Mouse (Mus musculus): ENCODE measurements around the gene Egfr. TPM values are rescaled to one million over a fixed set of nuclear protein-coding genes. Genes with fewer than 3 reads are reported as not detected.

Gene Egfr
- polyA plus RNA-seq, 1 experiment from 2014 or later: 0.22 TPM

DNA sequence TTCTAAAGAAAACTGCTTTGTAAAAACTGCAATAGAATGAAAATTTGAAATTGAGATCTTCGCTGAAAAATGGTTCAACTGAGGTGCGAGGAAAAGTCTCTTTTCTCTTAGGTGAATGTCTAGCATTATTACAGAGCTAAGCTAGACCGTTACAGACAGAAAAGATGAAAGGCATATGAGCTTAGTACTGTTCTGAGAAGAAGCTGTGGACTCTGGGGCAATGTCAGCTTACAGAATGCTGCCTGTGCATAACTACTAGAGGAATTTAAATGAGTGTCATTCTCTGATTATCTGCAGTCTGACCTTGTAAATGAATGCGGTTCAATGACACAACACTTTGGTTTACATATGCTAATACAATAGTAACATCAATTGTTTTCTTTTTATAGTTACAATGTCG, 163.8 kb downstream of the Egfr start:
- no peaks in the 10 kb centered on the region for H3K79me2 ChIP-seq (ENCODE audit: inconsistent target)
- no peaks in the 10 kb centered on the region for H3K36me3 ChIP-seq (ENCODE audit: inconsistent target)
- WGBS (ENCODE audit: missing documents): 89% methylated on average over 5 of the region's 5 CpGs
- no peak overlapping the region for H3K4me3 ChIP-seq (ENCODE audit: inconsistent target)
- H3K27ac ChIP-seq: no peak overlapping the region

GRCm38 (mm10) chr11:16917512-16917911, 165.5 kb downstream of the Egfr start:
- Histone ChIP-seq H3K27ac (no peak overlapping the region), H3K36me3 (ENCODE audit: inconsistent target) (no peaks in the 10 kb centered on the region), H3K4me3 (ENCODE audit: inconsistent target) (no peak overlapping the region), H3K79me2 (ENCODE audit: inconsistent target) (no peaks in the 10 kb centered on the region)
- WGBS (ENCODE audit: missing documents): 80% methylated on average over 2 of the region's 2 CpGs

DNA sequence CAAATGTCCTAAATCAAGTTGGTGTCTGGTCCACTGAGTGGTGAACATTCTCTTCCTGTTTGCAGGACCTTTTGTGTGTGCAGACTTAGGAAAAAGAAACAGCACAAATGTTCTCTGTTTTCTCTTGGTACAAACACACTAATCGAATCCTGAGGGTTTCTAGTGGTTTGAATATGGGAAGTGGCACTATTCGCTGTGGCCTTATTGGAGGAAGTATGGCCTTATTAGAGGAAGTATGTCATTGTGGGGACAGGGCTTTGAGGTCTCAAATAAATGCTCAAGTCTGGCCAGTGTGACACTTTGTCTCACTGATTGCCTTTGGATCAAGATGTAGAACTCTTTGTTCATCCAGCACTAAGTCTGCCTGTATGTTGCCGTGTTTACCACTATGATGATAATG, 180.2 kb downstream of the Egfr start:
- Histone ChIP-seq H3K36me3 (ENCODE audit: inconsistent target) (no peaks in the 10 kb centered on the region), H3K79me2 (ENCODE audit: inconsistent target) (no peaks in the 10 kb centered on the region), H3K4me3 (ENCODE audit: inconsistent target) (no peak overlapping the region), H3K27ac (no peak overlapping the region)
- 28% methylated on average over 3 of the region's 3 CpGs for WGBS (ENCODE audit: missing documents)

DNA sequence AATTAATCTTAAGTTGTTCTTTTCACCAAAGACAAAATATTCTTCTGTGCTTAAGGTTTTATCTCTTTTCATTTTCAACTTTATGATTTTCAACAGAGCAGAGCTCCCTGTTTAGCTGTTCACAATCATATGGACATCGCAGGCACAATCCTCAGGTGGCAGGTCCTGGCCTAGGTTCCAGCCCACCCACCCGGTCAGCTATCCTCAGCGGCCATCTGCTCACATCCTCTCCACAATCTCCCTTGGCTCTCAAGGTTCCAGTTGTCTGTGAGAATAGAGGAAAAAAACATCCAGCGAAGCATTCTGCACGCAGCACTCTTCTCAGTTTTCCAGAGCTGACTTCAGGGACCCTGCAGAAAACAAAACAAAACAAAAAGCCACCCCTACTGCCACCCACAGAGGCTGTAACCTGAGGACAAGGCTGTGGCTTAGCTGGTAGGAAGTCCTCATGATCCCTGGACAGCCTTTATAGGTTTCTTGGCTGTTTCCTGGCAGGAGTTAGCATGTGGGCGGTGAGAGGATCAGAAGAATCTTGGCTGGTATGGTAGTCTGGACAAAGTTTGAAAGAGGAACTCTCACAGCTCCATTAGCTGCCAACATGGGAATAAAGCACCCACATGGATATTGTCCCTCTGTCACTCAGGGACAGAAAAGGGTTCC, 183.7 kb downstream of the Egfr start:
- no peak overlapping the region for H3K27ac ChIP-seq
- H3K79me2 ChIP-seq (ENCODE audit: inconsistent target): no peaks in the 10 kb centered on the region
- H3K36me3 ChIP-seq (ENCODE audit: inconsistent target): no peaks in the 10 kb centered on the region
- WGBS (ENCODE audit: missing documents): 98% methylated on average over 6 of the region's 6 CpGs
- H3K4me3 ChIP-seq (ENCODE audit: inconsistent target): no peak overlapping the region

GRCm38 (mm10) chr11:16941103-16941793, 189.2 kb downstream of the Egfr start:
- H3K36me3 ChIP-seq (ENCODE audit: inconsistent target): no peaks in the 10 kb centered on the region
- H3K79me2 ChIP-seq (ENCODE audit: inconsistent target): no peaks in the 10 kb centered on the region
- H3K27ac ChIP-seq: no peak overlapping the region
- H3K4me3 ChIP-seq (ENCODE audit: inconsistent target): no peak overlapping the region
- WGBS (ENCODE audit: missing documents): 90% methylated on average over 4 of the region's 4 CpGs

DNA sequence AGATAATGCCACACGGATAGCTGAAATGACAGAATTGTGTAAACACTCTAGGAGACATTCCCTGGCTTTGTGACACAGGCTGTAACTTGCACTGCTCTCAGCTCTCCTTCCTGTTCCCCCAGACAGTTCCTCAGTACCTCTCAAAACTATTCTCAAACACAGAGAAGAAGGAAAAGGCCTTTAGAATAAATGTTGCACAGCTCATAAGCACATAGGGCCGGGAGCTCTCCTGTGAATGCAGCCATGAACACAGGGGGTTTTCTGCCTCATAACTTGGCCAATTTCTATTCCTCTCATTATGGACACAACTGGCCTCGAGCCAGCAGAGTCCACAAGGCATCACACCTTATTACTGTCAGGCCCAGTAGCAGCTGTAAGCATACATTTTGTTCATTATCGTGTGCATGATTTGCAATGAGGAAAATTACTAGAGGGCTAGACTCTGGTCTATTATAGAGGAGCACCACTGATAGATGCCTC, 190.0 kb downstream of the Egfr start:
- Histone ChIP-seq H3K27ac (no peak overlapping the region), H3K4me3 (ENCODE audit: inconsistent target) (no peak overlapping the region), H3K79me2 (ENCODE audit: inconsistent target) (no peaks in the 10 kb centered on the region), H3K36me3 (ENCODE audit: inconsistent target) (no peaks in the 10 kb centered on the region)
- WGBS (ENCODE audit: missing documents): 89% methylated on average over 4 of the region's 4 CpGs

- no peak overlapping the region for H3K27ac ChIP-seq
- no peaks in the 10 kb centered on the region for H3K79me2 ChIP-seq (ENCODE audit: inconsistent target)
- H3K4me3 ChIP-seq (ENCODE audit: inconsistent target): no peak overlapping the region
- no peaks in the 10 kb centered on the region for H3K36me3 ChIP-seq (ENCODE audit: inconsistent target)
- 83% methylated on average over 4 of the region's 4 CpGs for WGBS (ENCODE audit: missing documents)
Measured at GRCm38 (mm10) chr11:16943016-16943415, 191.0 kb downstream of the Egfr start.

DNA sequence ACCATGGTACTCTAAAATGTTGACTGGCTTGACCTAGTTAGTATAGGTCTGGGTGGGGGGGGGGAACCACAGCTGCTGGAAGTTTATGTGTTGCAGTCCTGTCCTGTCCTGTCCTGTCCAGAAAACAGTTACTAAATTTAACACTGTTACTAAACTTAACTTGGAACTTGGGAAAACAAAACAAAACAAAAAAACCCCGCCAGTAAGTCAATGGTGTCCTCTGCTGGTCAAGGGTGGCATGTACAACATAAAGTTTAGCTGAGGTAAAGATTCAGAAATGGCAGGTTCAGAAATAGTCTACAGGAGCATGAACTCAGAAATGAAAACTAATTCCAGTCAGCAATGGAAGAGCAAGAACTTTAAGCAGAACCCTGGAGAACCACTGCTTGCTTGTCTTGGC, 196.8 kb downstream of the Egfr start:
- WGBS (ENCODE audit: missing documents): 20% methylated on average over 1 of the region's 1 CpGs
- H3K36me3 ChIP-seq (ENCODE audit: inconsistent target): no peaks in the 10 kb centered on the region
- no peak overlapping the region for H3K27ac ChIP-seq
- H3K79me2 ChIP-seq (ENCODE audit: inconsistent target): no peaks in the 10 kb centered on the region
- H3K4me3 ChIP-seq (ENCODE audit: inconsistent target): no peak overlapping the region

DNA sequence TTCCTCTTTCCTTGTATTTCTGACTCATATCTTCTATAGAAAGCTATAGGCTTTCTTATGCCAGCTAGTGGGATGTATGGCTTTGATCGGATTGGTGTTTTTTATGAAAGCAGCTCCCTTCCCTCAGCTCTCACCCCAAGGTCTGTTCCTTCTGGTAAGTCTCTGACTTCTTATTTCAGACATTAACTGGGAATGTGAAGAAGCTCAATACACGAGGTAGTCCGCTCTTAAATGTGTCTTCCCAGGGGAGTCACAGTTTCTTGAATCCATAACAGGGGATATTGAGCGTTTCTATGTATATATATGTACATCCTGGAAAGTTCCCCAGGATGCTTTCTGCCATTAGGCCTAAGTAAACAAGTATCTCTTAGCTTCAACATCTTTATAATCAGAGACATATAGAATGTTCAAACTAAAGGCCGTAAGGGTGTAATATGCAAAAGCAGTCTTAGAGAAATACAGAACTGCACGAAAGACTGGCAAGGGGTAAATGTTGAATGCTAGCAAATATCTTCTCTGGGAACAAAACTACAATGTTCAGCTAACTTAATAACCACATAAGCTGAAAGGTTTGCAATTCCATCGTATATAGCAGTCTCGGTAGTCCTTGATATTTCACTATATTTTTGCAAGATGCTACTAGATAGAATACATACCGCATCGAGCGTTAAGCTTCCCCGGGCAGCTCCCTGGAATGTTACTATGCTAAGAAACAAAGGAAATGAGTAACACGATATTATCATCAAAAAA, 198.4 kb downstream of the Egfr start:
- 11% methylated on average over 12 of the region's 13 CpGs for WGBS (ENCODE audit: missing documents)
- H3K27ac ChIP-seq: peak overlapping the region; percentile 68

GRCm38 (mm10) chr11:16950976-16951760, 199.2 kb downstream of the Egfr start, which contains the start of gene Fbxo48:
Gene Fbxo48, plus strand, starts transcription at chr11:16951375.
- Histone ChIP-seq H3K27ac (peak within 1 kb of the TSS; percentile 70), H3K79me2 (ENCODE audit: inconsistent target) (no peaks in the 10 kb centered on the region), H3K36me3 (ENCODE audit: inconsistent target) (no peaks in the 10 kb centered on the region), H3K4me3 (ENCODE audit: inconsistent target) (peak within 1 kb of the TSS; percentile 81)
- under 1% methylated on average over 38 of the region's 38 CpGs for WGBS (ENCODE audit: missing documents)

More for the DNA sequence above, 198.4 kb downstream of the Egfr start:
- Histone ChIP-seq H3K36me3 (ENCODE audit: inconsistent target) (no peaks in the 10 kb centered on the region), H3K4me3 (ENCODE audit: inconsistent target) (peak overlapping the region; percentile 81), H3K79me2 (ENCODE audit: inconsistent target) (no peaks in the 10 kb centered on the region)

- peak overlapping the region; percentile 70 for H3K27ac ChIP-seq
- peak overlapping the region; percentile 81 for H3K4me3 ChIP-seq (ENCODE audit: inconsistent target)
- no peaks in the 10 kb centered on the region for H3K36me3 ChIP-seq (ENCODE audit: inconsistent target)
- WGBS (ENCODE audit: missing documents): 2% methylated on average over 9 of the region's 9 CpGs
- no peaks in the 10 kb centered on the region for H3K79me2 ChIP-seq (ENCODE audit: inconsistent target)
Measured at GRCm38 (mm10) chr11:16951761-16952010, 199.7 kb downstream of the Egfr start.

DNA sequence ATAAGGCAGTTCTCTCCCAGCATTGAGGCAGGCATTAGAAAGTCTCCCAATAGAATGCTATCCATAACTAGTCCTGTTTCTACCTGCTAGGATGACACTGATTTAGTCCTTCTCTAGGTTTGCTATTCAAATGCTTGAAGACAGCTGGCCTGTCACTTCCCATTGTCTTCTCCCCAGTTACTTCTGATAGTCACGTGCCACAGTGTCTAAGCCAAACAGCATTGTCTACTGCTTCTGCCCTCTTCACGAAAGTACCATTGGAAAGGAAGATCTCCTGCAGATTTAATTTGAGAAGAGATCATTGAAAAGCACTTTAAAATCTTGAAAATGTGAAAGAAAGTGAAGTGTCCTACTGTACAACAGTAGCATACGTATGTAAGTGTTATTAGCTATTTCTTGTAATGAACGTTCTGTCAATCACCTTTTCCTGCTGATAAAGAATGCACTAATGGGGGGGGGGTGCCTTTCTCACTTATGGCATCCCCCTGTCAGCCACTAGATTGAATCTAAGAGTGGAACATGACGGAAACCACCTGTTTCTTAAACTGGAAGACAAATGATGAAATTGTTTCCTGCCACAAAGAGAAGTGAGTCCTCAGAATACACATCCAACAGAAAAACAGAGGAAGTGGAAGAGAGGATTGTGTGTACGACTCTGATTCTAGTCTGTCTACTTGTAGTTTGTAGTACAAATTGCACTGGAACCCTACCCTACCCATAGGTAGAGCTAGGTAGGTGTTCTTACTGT, 204.3 kb downstream of the Egfr start:
- H3K36me3 ChIP-seq (ENCODE audit: inconsistent target): no peaks in the 10 kb centered on the region
- peak overlapping the region; percentile 77 for H3K27ac ChIP-seq
- WGBS (ENCODE audit: missing documents): 6% methylated on average over 6 of the region's 6 CpGs
- no peak overlapping the region for H3K4me3 ChIP-seq (ENCODE audit: inconsistent target)
- no peaks in the 10 kb centered on the region for H3K79me2 ChIP-seq (ENCODE audit: inconsistent target)

GRCm38 (mm10) chr11:16957030-16957429, 205.0 kb downstream of the Egfr start:
- no peaks in the 10 kb centered on the region for H3K36me3 ChIP-seq (ENCODE audit: inconsistent target)
- peak overlapping the region; percentile 77 for H3K27ac ChIP-seq
- no peaks in the 10 kb centered on the region for H3K79me2 ChIP-seq (ENCODE audit: inconsistent target)
- H3K4me3 ChIP-seq (ENCODE audit: inconsistent target): no peak overlapping the region
- 81% methylated on average over 6 of the region's 6 CpGs for WGBS (ENCODE audit: missing documents)

DNA sequence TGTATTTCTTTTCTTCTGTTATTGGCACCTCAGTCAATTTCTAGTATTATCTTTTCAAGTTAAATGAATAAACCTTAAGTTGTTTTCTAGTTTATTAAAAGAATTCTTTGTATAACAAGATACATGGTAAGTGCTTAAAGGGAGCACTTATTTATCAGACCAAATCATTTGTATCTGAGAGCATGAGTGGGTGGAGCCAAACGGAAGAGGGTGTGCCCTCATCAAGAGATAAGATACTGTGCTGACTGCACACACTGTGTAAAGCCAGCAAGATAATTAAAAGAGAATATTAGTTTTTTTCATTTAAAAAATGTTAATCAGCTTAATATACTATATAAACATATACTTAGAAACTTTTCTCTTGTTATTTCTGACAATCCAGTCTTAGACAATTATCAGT, 206.5 kb downstream of the Egfr start:
- no peaks in the 10 kb centered on the region for H3K79me2 ChIP-seq (ENCODE audit: inconsistent target)
- H3K36me3 ChIP-seq (ENCODE audit: inconsistent target): no peaks in the 10 kb centered on the region
- no peak overlapping the region for H3K27ac ChIP-seq
- 64% methylated on average over 1 of the region's 1 CpGs for WGBS (ENCODE audit: missing documents)
- H3K4me3 ChIP-seq (ENCODE audit: inconsistent target): no peak overlapping the region
